Mouse (Mus musculus): ENCODE measurements around the gene Ctdsp1.
A peak's percentile ranks its signal among the peaks of the same experiment; 100 is the strongest.
"Not testable (repeated sequence)": the region's sequence is repeated elsewhere in the genome, so short reads cannot be mapped to it uniquely, and the experiment has no call there.

Gene Ctdsp1

DNA sequence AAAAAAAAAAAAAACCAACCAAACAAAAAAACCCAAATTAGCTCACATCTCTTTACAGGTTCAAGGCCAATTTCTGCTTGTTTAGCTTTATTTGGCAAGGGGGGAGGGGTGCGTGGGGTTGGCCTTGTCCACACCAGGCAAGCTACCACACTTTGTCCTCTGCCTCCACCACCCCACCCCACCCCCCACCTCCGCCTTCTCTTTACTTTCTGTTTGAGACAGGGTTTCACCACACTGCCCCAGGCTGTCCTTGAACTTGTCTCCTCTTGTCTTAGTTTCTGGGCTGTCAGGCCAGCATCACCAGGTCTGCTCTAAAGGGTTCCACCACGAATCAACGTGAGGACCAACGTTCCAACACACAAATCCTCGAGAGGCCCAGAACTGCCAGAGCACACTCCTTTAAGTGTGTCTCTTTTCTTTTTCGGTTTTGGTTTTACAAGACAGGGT is 12.2 kb upstream of the Ctdsp1 start:
- DNase-seq (ENCODE audit: low read depth), result no peak

DNA sequence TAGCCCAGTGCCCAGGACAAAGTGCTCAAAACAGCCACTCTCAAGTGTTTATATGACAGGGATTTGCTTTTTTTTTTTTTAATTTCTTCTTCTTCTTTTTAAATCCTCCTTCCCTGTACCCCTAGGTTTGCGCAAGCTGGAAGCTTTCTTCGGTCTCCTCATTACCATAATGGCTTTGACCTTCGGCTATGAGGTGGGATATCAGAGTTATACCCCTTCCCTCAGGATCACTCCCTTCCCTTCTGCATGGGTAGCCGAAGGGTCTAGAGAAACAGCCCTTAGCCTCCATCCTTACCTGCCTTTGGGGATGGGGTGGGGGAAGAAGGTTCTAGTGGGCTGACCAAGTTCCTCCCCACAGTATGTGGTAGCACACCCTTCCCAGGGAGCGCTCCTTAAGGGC is 10.8 kb upstream of the Ctdsp1 start:
- DNase-seq (ENCODE audit: low read depth), result no peak

DNA sequence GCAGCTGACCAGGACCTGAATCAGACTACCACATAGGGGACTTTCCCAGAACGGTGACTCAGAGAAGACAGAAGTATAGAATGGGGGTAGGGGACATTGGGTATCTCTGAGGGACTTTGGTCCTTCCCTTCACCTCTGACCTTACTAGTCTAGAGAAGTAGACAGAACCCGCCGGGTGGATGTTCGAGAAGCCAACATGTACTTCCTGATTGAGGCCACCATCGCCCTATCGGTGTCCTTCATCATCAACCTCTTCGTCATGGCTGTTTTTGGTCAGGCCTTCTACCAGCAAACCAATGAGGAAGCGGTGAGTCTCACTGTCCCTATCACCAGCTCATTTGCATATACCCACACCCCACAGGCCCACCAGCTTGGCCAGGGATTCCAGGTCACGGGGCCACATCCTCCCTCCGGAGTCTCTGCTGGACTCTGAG is 9.7 kb upstream of the Ctdsp1 start:
- DNase-seq (ENCODE audit: low read depth), result no peak

DNA sequence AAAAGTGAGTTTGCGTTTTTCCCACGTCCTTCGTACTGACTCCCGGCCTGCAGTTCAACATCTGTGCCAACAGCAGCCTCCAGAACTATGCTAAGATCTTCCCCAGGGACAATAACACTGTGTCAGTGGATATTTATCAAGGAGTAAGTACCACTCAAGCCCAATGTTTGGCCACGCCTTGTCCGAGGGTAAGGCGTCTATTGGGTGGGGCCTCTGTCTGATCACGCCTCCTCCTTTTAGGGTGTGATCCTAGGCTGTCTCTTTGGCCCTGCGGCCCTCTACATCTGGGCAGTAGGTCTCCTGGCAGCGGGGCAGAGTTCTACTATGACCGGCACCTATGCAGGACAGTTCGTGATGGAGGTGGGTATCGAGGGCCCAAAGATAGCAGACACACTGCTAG is 7.9 kb upstream of the Ctdsp1 start:
- DNase-seq (ENCODE audit: low read depth), result no peak

DNA sequence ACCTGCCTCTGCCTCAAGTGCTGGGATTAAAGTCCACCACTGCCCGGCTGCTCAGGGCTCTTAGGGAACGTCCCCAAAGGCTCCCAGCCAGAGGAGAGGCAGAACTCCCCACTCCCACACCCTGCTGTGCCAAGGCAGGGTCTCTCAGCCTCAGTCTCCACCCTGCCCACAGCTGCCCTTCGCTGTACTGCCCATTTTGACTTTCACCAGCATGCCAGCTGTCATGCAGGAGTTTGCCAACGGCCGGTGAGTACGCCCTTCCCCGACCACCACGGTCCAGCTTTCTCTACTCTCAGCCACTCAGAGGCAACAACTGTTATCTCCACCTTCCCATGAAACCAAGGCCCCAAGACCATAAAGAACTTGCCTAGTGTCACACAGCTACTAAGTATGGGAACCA is 6.8 kb upstream of the Ctdsp1 start:
- no peak for DNase-seq (ENCODE audit: low read depth)

DNA sequence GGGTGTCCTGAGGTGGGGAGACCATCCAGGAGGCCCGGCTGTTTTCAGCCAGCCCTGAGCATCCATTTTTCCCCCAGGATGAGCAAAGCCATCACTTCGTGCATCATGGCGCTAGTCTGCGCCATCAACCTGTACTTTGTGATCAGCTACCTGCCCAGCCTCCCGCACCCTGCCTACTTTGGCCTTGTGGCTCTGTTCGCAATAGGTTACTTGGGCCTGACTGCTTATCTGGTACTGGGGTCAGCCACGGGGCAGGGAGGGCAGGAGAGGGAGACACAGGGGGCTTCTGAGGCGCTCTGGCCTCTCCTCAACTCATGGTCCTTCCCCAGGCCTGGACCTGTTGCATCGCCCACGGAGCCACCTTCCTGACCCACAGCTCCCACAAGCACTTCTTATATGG is 6.2 kb upstream of the Ctdsp1 start:
- no peak for DNase-seq (ENCODE audit: low read depth)

DNA sequence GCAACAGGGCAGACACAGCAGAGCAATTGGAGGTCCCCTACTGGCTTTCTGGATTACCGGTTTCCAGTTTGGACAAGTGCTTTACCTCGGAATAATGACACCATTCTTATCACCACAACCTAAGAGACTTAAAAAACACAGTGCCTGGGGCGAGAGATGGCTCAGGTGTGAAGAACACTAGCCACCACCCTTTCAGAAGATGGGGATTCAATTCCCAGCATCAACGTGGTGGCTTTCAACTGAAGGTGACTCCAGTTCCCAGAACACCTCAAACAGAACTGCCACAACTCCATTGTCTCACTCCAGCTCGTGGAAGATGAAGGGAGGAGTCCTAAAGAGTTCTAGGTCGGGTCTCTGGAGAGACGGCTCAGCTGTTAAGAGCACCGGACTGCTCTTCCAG is 5.8 kb upstream of the Ctdsp1 start:
- no peak for DNase-seq (ENCODE audit: low read depth)

DNA sequence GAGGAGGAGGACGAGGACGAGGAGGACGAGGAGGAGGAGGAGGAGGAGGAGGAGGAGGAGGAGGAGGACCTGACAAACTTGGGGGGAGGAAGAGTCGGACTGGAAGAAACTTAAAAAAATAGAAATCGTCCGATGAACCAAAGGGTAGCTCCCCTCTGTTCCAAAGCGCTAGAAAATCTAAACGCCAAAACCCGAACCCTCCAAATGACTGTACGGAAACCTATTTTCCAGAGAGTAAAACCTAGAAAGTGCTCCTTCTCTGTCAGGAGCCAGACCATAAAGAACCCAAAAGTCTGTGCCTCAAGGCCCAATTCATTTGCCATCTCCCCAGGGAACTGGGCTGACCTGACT is 5.0 kb upstream of the Ctdsp1 start:
- DNase-seq (ENCODE audit: low read depth), result no peak

DNA sequence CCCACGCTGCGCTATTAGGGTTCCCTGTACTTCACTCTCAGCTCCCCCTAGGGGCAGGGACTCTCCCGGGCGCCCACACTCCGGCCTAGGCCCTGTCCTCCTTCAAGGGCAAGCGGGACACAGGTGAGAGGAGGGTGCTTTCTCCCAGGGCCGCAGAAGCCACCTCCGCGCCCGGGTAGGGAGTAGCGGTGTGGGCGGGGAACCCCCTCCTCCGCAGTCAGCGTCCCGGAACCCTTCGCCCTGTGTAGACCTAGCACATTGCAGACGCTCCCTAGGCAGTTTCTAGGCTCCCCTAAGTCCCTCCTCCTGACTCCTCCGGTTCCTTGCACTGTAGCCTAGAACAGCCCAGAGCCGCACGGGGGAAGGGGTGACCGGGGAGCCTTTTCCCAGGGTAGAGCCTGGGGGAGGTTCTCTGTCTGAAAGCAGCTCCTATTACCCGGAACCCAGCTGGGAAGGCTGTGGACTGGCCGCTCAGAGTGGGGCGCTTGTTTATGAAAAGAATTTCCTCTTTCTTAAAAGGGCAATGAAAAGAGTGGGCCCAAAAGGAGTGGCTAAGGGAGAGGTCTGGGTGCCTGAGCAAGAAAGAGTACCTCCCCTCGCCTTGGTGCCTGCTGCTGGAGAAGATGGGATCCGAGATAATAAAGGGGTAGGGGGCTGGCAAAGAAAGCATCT is 4.5 kb upstream of the Ctdsp1 start:
- peak; percentile 95 for DNase-seq (ENCODE audit: low read depth)

DNA sequence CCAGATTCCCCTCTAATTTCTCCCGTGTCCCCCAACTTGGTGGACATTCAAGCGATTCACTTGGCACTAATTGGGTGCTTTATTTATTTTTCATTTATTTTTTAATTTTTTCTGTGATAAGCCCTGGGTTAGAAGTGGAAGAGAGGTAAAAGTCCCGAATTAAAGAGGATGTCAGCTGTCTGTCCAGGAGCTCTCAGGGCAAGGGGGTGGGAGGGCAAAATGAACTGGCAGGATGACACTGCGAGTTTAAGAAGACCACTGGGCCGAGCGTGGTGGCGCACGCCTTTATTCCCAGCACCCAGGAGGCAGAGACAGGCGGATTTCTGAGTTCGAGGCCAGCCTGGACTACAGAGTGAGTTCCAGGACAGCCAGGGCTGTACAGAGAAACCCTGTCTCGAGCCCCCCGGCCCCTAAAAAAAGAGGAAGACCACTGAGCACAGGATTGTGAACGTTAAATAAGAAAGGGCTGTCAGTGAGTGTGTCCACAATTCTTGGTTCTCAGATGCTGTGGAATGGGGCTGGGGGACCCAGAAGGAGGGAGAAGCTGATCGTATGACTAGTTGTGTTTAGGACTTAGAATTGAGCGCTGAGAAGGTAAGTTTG is 3.8 kb upstream of the Ctdsp1 start:
- DNase-seq (ENCODE audit: low read depth), result no peak

DNA sequence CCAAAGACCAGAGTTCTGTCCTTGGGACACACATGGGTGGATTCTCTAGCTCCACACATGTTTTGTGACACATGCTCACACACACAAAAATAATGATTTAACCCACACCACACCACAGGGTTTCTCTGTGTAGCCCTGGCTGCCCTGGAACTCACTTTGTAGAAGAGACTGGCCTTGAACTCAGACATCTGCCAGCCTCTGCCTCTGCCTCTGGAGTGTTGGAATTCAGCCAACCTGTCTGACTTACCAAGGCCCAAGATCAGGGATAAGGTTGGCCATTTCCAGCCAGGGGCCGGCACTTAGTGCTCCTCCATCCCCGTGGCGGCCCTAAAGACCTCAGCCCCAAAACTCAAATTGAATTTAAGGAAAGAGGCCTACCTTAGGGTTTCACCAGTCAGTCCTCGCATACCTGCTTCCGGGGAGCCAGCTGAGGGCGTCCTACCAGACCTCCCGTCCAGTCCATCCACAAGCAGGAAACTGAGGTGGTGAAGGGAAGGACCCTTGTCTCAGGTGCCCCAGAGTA is 2.9 kb upstream of the Ctdsp1 start:
- no peak for DNase-seq (ENCODE audit: low read depth)

DNA sequence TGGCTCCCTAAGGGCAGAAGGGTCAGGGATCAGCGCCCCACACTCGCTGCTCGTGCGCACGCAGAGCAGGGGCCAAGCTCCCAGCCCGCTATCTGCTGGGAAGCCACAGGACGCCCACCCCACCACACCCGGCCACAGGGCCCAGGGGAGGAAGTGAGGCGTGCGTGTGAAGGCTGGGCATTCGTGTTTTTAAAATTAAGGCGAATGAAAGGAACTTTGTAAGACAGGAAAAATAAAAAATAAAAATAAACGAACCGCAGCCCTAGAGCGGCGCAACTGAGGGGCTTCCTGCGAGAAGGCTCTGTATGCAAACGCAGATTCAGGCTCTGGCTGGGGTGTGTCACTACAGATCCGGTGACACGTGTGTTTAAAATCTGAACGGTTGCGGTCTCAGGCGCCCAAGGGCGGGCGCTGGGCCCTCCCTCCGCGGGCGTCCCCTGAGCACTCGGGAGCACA is 1.4 kb upstream of the Ctdsp1 start:
- DNase-seq (ENCODE audit: low read depth), result peak; percentile 77

DNA sequence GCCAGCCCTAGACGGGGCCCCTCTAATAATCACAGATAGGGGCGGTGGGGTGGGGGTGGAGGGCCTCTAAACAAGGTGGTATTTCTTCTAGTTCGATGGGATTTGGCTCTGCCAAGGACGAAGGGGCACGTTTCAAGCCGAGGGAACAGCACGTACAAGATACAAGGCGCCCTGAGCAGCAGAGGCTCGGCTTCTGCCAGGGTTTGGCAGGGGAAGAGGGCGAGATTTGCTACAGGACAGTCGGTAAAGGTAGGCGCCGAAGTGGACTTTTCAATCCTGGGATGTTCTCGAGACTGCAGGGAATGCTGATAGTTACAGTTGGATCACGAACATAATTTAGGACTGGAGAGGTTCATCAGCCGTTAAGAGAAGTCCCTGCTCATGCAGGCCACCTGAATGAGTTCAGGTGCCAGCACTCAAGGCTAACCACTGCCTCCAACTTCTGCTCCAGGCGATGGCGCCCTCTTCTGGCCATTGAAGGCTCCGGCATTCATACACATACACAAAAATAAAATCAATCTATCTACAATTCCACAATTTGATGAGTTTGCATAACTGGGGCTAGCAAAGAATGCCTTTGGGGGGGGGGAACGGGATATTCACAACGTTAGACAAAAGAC is 912 bp upstream of the Ctdsp1 start:
- peak; percentile 89 for DNase-seq (ENCODE audit: low read depth)

DNA sequence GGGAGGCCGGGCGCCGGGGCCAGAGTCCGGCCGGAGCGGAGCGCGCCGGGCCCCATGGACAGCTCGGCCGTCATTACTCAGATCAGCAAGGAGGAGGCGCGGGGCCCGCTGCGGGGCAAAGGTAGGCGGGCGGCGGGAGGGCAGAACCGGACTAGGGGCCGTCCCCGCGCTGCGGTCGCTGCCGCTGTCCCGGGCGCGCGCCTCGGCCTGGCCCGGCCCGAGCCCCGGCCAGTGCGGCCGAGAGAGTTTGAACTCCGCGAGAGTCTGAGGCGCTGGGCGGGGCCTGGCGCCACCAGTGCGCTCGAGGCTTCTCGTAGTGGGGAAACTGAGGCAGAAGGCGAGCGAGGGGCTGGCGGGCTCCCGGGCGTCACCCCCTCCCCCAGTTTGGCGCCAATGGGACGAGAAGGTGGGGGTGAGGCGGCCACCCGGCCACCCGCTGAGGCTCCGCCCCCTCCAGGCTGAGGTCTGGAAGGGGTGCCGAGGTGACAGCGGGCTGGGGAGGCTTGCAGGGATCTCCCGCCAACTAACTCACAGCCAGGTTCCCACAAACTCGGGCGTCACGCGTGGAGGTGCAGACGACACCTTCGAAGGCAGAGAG is 634 bp downstream of the Ctdsp1 start:
- DNase-seq (ENCODE audit: low read depth), result peak; percentile 71

DNA sequence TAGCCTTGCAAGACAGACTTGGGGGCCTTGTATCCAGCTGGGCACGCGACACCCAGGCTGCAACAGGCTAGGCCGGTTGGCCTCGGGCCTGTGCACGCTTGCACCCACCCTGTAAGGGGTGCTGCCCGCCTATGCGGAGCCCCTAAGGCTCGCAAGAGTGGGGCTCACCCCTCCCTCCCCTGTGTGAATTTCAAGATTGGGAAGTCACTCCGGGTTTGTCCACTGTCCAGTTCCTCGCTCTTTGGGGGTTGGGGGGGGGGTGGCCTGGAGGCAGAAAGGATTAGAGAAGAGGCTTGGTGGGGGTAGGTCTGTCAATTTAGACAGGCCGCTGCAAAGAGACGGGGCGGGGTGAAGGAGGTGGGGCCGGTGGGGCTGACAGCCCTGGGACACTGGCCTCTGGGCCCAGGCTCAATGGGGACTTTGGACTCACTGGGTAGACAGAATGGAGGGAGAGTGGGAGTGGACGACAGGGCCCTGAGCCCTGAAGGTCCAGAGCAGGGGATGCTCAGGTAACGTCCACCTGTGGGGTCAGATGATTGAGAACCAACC is 1.2 kb downstream of the Ctdsp1 start:
- DNase-seq (ENCODE audit: low read depth), result no peak

DNA sequence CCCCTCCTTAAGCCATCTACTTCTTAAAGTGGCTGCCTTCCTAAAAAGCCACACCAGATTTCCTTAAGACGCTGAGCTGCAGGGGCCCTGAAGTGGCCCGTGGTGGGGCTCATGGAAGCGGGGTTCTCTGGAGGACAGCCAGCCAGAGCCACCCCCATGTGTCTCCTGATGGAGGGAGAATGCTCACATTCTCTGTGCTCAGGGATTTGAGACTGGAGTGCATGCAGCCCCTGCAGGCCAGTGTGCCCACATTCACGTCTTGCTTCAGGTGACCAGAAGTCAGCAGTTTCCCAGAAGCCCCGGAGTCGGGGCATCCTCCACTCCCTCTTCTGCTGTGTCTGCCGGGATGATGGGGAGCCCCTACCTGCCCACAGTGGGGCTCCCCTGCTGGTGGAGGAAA is 1.7 kb downstream of the Ctdsp1 start:
- DNase-seq (ENCODE audit: low read depth), result no peak

DNA sequence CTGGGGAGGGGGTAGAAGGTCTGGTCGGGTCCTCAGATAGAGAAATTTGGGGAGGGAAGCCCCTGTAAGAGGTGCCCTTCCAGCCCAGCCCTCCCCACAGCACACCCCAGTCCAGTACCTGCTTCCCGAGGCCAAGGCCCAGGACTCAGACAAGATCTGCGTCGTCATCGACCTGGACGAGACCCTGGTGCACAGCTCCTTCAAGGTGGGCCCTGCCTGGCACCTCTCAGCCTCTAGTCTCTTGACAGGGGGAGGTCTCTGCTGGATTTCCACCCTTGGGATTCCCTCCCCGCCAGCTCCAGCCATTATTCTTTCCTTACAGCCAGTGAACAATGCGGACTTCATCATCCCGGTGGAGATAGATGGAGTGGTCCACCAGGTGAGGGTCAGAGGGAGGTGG is 2.4 kb downstream of the Ctdsp1 start:
- DNase-seq (ENCODE audit: low read depth), result no peak

DNA sequence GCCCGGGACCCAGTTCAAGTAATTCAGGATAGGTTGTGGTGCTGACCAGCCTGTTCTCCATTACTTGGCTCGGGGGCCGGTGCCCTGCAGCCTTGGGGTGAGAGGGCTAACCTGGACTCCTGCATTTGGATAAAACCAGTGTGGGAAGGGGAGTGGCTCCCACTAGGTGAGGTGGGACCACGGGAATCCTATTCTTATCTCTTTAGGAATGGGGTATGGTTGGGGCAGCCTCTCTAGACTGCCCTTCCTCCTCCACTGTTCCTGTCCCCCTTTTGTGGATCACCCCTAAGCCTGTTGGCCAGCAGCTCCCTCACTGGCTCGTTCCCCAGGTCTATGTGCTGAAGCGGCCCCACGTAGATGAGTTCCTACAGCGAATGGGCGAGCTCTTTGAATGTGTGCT is 3.0 kb downstream of the Ctdsp1 start:
- no peak for DNase-seq (ENCODE audit: low read depth)

DNA sequence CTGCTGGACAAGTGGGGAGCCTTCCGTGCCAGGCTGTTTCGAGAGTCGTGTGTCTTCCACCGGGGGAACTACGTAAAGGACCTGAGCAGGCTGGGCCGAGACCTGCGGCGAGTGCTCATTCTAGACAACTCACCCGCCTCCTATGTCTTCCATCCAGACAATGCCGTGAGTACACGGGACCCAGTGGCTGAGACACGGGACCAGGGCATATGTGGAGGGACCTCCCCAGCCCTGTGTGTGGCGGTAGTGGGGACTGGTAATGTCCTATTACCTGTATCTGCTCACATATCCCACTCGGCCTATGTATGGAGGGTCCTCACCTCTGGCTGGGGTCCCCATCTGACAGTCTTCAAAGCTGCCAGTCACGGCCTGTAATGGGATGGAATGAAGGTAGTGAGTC is 3.5 kb downstream of the Ctdsp1 start:
- no peak for DNase-seq (ENCODE audit: low read depth)

DNA sequence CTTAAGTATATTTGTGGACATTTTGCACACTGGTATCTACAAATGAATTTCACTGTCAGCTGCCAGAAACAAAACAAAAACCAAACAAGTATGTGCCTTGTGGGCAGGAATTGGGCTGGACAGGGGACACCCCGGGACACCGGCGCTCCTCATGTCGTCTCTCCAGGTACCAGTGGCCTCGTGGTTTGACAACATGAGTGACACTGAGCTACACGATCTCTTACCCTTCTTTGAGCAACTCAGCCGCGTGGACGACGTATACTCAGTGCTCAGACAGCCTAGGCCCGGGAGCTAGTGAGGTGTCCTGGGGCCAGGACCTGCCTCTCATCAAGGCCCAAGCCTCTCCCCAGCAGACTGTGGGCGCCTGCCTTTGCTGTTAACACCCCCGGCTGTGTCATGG is 4.0 kb downstream of the Ctdsp1 start:
- no peak for DNase-seq (ENCODE audit: low read depth)

DNA sequence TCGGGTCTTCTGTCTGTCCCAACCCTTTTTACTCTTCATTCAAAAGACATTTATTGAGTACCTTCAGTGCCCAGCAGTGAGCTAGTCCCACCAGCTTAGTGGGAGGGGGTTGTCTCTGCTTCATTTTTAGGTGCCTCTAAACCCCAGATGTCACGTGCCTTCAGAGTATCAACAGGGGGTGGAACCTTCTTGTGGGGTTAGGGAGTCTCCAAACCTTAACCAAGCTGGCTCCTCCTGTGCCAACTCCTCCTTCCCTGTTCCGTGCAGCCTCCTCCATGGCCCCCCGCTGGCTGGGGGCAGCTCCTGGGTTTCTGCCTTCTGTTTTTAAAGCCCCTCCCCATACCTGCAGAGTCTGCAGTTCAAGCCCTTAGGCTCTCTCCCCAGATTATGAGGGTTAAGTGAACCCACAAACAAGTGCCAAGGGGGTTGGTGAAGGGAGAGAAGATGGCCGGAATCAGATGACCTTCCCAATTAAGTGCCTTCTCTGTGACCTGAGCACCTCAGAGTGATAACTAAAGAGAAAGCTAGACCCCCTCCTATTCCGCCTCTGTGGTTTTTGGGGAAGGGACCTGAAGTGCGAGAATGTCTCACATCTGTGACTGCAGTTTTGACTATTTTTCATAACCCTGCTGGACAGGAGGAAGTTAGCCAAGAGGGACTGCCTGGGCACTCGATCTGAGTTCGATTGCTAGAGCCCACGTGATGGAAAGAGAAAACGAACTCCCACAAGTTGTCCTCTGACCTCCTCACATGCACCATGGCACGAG is 5.3 kb downstream of the Ctdsp1 start:
- not testable (repeated sequence) for DNase-seq (ENCODE audit: low read depth)

Measured in naive thymus-derived CD4-positive, alpha-beta T cell, adult 2 months (primary cell).